Mouse (Mus musculus) stomach, postnatal 0 days (tissue): ENCODE measurements around the gene Cd274.

ENCODE experiments used
- CTCF ChIP-seq: IDR thresholded peaks from 2 replicates; pipeline ENCODE4 v1.5.1; 2016; ENCODE audit warnings: antibody characterized with exemption, low read depth, mild to moderate bottlenecking, moderate library complexity
- EP300 ChIP-seq: optimal IDR thresholded peaks from 2 replicates; pipeline ENCODE3; 2016; ENCODE audit warnings: antibody characterized with exemption

GRCm38 (mm10) chr19:29356281-29356680, 11.0 kb upstream of the Cd274 start:
- TF ChIP-seq CTCF (no peak), EP300 (no peak)
